Mouse (Mus musculus) myocyte (in vitro differentiated cells): ENCODE results near the gene Tmf1.

Experiments used
- MAX ChIP-seq: IDR thresholded peaks from one replicate; pipeline ENCODE4 v1.6.1; 2011; ENCODE audit warnings: low read depth, mild to moderate bottlenecking, control low read depth
- POLR2A ChIP-seq: IDR thresholded peaks from one replicate; pipeline ENCODE4 v1.6.1; 2011; ENCODE audit warnings: low read depth, mild to moderate bottlenecking, control low read depth, moderate library complexity; ENCODE audit not compliant: insufficient read length
- POLR2AphosphoS2 ChIP-seq: IDR thresholded peaks from one replicate; pipeline ENCODE4 v1.6.1; 2011; ENCODE audit warnings: low read depth, control low read depth; ENCODE audit not compliant: insufficient read length
- REST ChIP-seq: IDR thresholded peaks from one replicate; pipeline ENCODE4 v1.6.1; 2011; ENCODE audit warnings: mild to moderate bottlenecking, control low read depth, moderate library complexity; ENCODE audit not compliant: insufficient read depth, insufficient read length
- TCF12 ChIP-seq: IDR thresholded peaks from one replicate; pipeline ENCODE4 v1.6.1; 2011; ENCODE audit warnings: mild to moderate bottlenecking, control low read depth; ENCODE audit not compliant: poor library complexity, insufficient read depth, severe bottlenecking
- TCF3 ChIP-seq: IDR thresholded peaks from one replicate; pipeline ENCODE4 v1.6.1; 2011; ENCODE audit warnings: low read depth, control low read depth; ENCODE audit not compliant: insufficient read length
- USF1 ChIP-seq: IDR thresholded peaks from one replicate; pipeline ENCODE4 v1.6.1; 2011; ENCODE audit warnings: low read depth, mild to moderate bottlenecking, control low read depth, moderate library complexity

DNA sequence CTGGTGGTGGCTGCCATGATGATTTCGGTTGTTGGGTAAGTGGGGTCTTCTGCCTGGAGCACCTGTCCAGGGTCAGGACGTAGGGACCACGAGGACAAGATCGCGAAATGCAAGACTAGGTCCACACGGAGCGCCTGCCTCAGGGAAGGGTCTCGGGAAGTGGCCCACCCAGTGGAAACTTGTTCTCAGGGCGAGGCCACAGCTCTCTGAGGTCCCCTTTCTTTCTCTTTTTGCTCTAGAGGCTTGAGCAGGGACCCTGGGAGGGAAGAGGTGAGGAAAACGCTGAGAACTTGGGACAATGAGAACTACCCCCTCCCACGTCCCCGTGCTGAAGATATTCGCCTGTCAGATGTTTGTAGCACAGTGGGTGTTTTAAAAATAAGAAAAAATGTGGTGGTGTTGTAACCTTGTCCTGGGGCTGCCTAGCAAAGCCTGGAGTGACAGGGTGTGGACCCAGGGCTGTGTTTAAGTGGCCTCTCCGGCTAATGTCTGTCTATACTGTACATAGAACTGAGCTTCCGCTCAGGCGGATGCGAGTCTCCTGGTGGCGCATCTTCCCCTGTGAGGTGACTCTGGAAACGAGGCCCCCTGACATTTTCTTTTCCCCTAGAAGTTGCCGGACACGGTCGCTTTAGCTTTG lies 32.2 kb upstream of the Tmf1 start:
- no peak for TF ChIP-seq TCF3
- peak; percentile 27 for TF ChIP-seq POLR2A
- TF ChIP-seq POLR2AphosphoS2: no peak
- no peak for TF ChIP-seq TCF12
- TF ChIP-seq MAX: no peak
- no peak for TF ChIP-seq USF1
- no peak for TF ChIP-seq REST
